In genomic region chr10:86923602-86924001, GRCm38 (mm10) we compare ENCODE assay signal across 14 mouse cellular contexts.
"Had no signal": no experiment of that assay in that cellular context is flagged by ENCODE, and none has a peak within 500 bp of the region (broad histone marks: within the 10 kb centered on the region; RNA-seq: fewer than 3 reads in every experiment).

No protein-coding gene starts in this region.

- ATAC-seq: hindbrain, postnatal 0 days; inflammation-experienced regulatory T-cells, adult 6 months; intestine, embryonic 16.5 days had no signal

- H3K4me1 ChIP-seq: limb, embryonic 10.5 days; limb, embryonic 13.5 days; liver, embryonic 13.5 days had no signal

- H3K36me3 ChIP-seq: limb, embryonic 10.5 days; limb, embryonic 13.5 days; liver, embryonic 13.5 days had no signal

- H3K4me2 ChIP-seq: limb, embryonic 13.5 days; liver, embryonic 13.5 days; midbrain, embryonic 11.5 days had no signal

- DNase-seq: kidney, adult 18-20 months; kidney, adult 9 months; kidney, postnatal 14 days; kidney, postnatal 4 days; liver, embryonic 13.5 days; lung, adult 2 months; midbrain, embryonic 14.5 days; thymus, postnatal 25 days had no signal

- H3K9ac ChIP-seq: limb, embryonic 13.5 days; liver, embryonic 13.5 days had no signal

- H3K27ac ChIP-seq: hindbrain, postnatal 0 days; limb, embryonic 10.5 days; limb, embryonic 13.5 days; liver, embryonic 13.5 days had no signal

- H3K27me3 ChIP-seq: limb, embryonic 13.5 days; liver, embryonic 13.5 days had no signal

- H3K4me3 ChIP-seq: limb, embryonic 10.5 days; limb, embryonic 13.5 days; liver, embryonic 13.5 days had no signal

- H3K9me3 ChIP-seq: limb, embryonic 10.5 days; limb, embryonic 13.5 days; liver, embryonic 13.5 days had no signal
